26 mouse cellular contexts compared by ENCODE assay signal in the genomic region with DNA sequence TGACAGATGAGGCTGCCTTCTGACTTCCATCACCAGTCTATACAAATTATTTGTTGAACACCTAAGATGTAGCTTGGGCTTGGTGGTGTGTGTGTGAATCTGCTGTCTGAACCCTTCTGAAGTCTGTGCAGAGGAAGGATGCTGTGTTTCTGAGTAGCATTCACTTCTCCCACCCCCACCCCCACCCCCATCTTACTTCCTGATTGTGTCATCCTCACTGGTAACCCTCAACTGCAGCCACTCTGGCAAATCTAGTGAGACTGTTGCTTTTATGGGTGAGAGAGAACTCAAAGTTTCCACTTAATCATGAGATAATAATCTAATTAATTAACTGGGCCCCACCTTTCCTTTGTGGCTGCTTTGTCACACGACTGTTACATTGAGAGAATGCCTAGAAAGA.
"Had no signal": no experiment of that assay in that cellular context is flagged by ENCODE, and none has a peak within 500 bp of the region (broad histone marks: within the 10 kb centered on the region; RNA-seq: fewer than 3 reads in every experiment).

No protein-coding gene starts in this region.

- H3K4me2 ChIP-seq: heart, embryonic 11.5 days; heart, embryonic 13.5 days; heart, embryonic 15.5 days; hindbrain, embryonic 13.5 days; hindbrain, embryonic 15.5 days; kidney, embryonic 15.5 days; limb, embryonic 13.5 days; limb, embryonic 15.5 days; liver, embryonic 12.5 days had no signal

- H3K4me3 ChIP-seq: gastrocnemius, adult 2 months; heart, adult 2 months; heart, embryonic 13.5 days; heart, embryonic 15.5 days; hindbrain, embryonic 13.5 days; hindbrain, embryonic 15.5 days; kidney, embryonic 15.5 days; left cerebral cortex, adult 2 months; limb, embryonic 13.5 days; limb, embryonic 15.5 days; liver, embryonic 12.5 days had no signal

- H3K9me3 ChIP-seq: heart, embryonic 13.5 days; heart, embryonic 15.5 days; hindbrain, embryonic 13.5 days; hindbrain, embryonic 15.5 days; kidney, embryonic 15.5 days; limb, embryonic 13.5 days; limb, embryonic 15.5 days; liver, embryonic 12.5 days had no signal

- H3K36me3 ChIP-seq: heart, embryonic 13.5 days; heart, embryonic 15.5 days; hindbrain, embryonic 13.5 days; hindbrain, embryonic 15.5 days; kidney, embryonic 15.5 days; limb, embryonic 13.5 days; limb, embryonic 15.5 days; liver, embryonic 12.5 days had no signal

- H3K27me3 ChIP-seq: heart, embryonic 13.5 days; heart, embryonic 15.5 days; kidney, embryonic 15.5 days; limb, embryonic 13.5 days; limb, embryonic 15.5 days; liver, embryonic 12.5 days had no signal

- H3K9ac ChIP-seq: heart, embryonic 13.5 days; heart, embryonic 15.5 days; hindbrain, embryonic 13.5 days; hindbrain, embryonic 15.5 days; kidney, embryonic 15.5 days; limb, embryonic 13.5 days; limb, embryonic 15.5 days; liver, embryonic 12.5 days; liver, embryonic 14.5 days had no signal

- ATAC-seq: hindbrain, postnatal 0 days; intestine, embryonic 16.5 days; liver, embryonic 12.5 days had no signal

- DNase-seq: gastrocnemius, adult 2 months; gastrocnemius, postnatal 10 days; gastrocnemius, postnatal 25 days; heart, adult 11 months; heart, adult 2 months; heart, postnatal 14 days; heart, postnatal 36 days; kidney, adult 11 months; kidney, adult 2 months; kidney, adult 9 months; kidney, postnatal 14 days; kidney, postnatal 36 days had no signal

- H3K27ac ChIP-seq: gastrocnemius, adult 2 months; heart, adult 2 months; heart, embryonic 13.5 days; heart, embryonic 15.5 days; hindbrain, embryonic 13.5 days; hindbrain, embryonic 15.5 days; hindbrain, postnatal 0 days; kidney, embryonic 15.5 days; kidney, postnatal 0 days; left cerebral cortex, adult 2 months; limb, embryonic 13.5 days; limb, embryonic 15.5 days; liver, embryonic 12.5 days; liver, embryonic 14.5 days had no signal

- H3K4me1 ChIP-seq: heart, embryonic 13.5 days; heart, embryonic 15.5 days; hindbrain, embryonic 15.5 days; liver, embryonic 12.5 days had no signal
